Mouse (Mus musculus) liver, embryonic 14.5 days (tissue): Measurements from ENCODE around the gene Dtd1. TPM values are rescaled to one million over a fixed set of nuclear protein-coding genes. Genes with fewer than 3 reads are reported as not detected.

Experiments used
- ATAC-seq: fragments of 200-750 bp; cut with Nextera tagmentation; 2 replicates; pipeline ENCODE4 v1.8.0; 2017; ENCODE audit warnings: moderate number of reproducible peaks, mild to moderate bottlenecking, moderate library complexity; ENCODE audit not compliant: insufficient read depth
- DNase-seq, 3 experiments: peaks; one replicate each; pipeline ENCODE4 v3.0.0-alpha.2; 2012 to 2013; ENCODE audit warnings: low read depth in 3 of 3, low spot score in 3 of 3
- H3K27ac ChIP-seq: fragments of 300-500 bp; sonication (generic); 2 replicates; pipeline ENCODE4 v1.5.1; 2014; ENCODE audit warnings: moderate library complexity, mild to moderate bottlenecking, control low read depth, inconsistent platforms
- H3K27me3 ChIP-seq: fragments of 300-500 bp; sonication (generic); 2 replicates; pipeline ENCODE4 v1.6.1; 2014; ENCODE audit warnings: mild to moderate bottlenecking, low read length, moderate library complexity; ENCODE audit not compliant: control insufficient read depth, insufficient read depth
- H3K36me3 ChIP-seq: fragments of 300-500 bp; sonication (generic); replicated peaks from 2 replicates; pipeline ENCODE4 v1.6.1; 2014; ENCODE audit warnings: low read depth; ENCODE audit not compliant: control insufficient read depth, insufficient read depth
- H3K4me1 ChIP-seq, 2 experiments: fragments of 200-500 bp in 1 of 2; fragments of 300-500 bp in 1 of 2; sonication (generic) in 1 of 2; replicated peaks; 2 replicates each; pipeline ENCODE4 v1.6.1; 2012 to 2014; ENCODE audit warnings: antibody characterized with exemption in 1 of 2, inconsistent platforms in 1 of 2, low read length in 1 of 2; ENCODE audit not compliant: control insufficient read depth in 2 of 2, insufficient read depth in 2 of 2
- H3K4me2 ChIP-seq: fragments of 300-500 bp; sonication (generic); 2 replicates; pipeline ENCODE4 v1.6.1; 2014; ENCODE audit warnings: low read depth, mild to moderate bottlenecking, control low read depth, moderate library complexity
- H3K4me3 ChIP-seq, 2 experiments: fragments of 200-500 bp in 1 of 2; fragments of 300-500 bp in 1 of 2; sonication (generic) in 1 of 2; 2 replicates each; pipeline ENCODE4 v1.5.1; 2012 to 2014; ENCODE audit warnings: low read depth in 2 of 2, low read length in 2 of 2, mild to moderate bottlenecking in 2 of 2, control low read depth in 1 of 2, inconsistent platforms in 1 of 2, moderate library complexity in 1 of 2; ENCODE audit not compliant: insufficient read depth in 1 of 2
- H3K9ac ChIP-seq: fragments of 300-500 bp; sonication (generic); replicated peaks from 2 replicates; pipeline ENCODE4 v1.6.1; 2014; ENCODE audit warnings: mild to moderate bottlenecking, control low read depth, moderate library complexity
- H3K9me3 ChIP-seq: fragments of 300-500 bp; sonication (generic); 2 replicates; pipeline ENCODE4 v1.6.1; 2016; ENCODE audit warnings: low read length, mixed read lengths; ENCODE audit not compliant: control insufficient read depth
- CTCF ChIP-seq: IDR thresholded peaks from 2 replicates; pipeline ENCODE4 v1.5.1; 2016; ENCODE audit warnings: antibody characterized with exemption, low read depth, control low read depth
- EP300 ChIP-seq: IDR thresholded peaks from 2 replicates; pipeline ENCODE4 v1.6.1; 2016; ENCODE audit warnings: antibody characterized with exemption, low read depth
- WGBS: fragments of 180-500 bp; shearing (Covaris S2); extraction: QIAGEN DNeasy Blood & Tissue Kit; methylation state at CpG from one replicate; pipeline ENCODE4 v1.1.7; 2014; ENCODE audit not compliant: insufficient replicate concordance; 5-methylcytosine and 5-hydroxymethylcytosine counted together
- polyA plus RNA-seq, 2 experiments: library from polyadenylated mRNA; depleted of rRNA in 1 of 2; stranded (reverse) in 1 of 2; unstranded in 1 of 2; fragments of >200 nt; fragmentation: Nextera tagmentation in 1 of 2; extraction: Ambion mirVana in 1 of 2; gene quantifications; 2 replicates each; pipeline versions ENCODE4 v1.2.1 to v1.2.3; 2012 to 2014

The Dtd1 gene
- polyA plus RNA-seq, 2 experiments, result 10.6 to 21.0 TPM

GRCm38 (mm10) chr2:144638719-144639118 is 39.0 kb downstream of the Dtd1 start:
- no peak overlapping the region for H3K9ac ChIP-seq
- H3K27me3 ChIP-seq, result no peaks in the 10 kb centered on the region
- H3K9me3 ChIP-seq, result no peaks in the 10 kb centered on the region
- 63% methylated on average over 4 of the region's 4 CpGs for WGBS
- TF ChIP-seq CTCF (peak; percentile 31; the same call in 1 of the 2 replicates), EP300 (no peak)
- no peak for ATAC-seq
- H3K4me1 ChIP-seq, result no peaks in the 10 kb centered on the region
- no peak overlapping the region for H3K27ac ChIP-seq
- H3K4me3 ChIP-seq, result no peak overlapping the region
- H3K4me2 ChIP-seq, result no peak overlapping the region
- no peak for DNase-seq
- no peaks in the 10 kb centered on the region for H3K36me3 ChIP-seq

- Histone ChIP-seq H3K4me3 (no peak overlapping the region), H3K4me1 (no peaks in the 10 kb centered on the region), H3K27me3 (no peaks in the 10 kb centered on the region), H3K36me3 (no peaks in the 10 kb centered on the region), H3K27ac (no peak overlapping the region), H3K9ac (no peak overlapping the region), H3K4me2 (no peak overlapping the region), H3K9me3 (no peaks in the 10 kb centered on the region)
- WGBS, result 64% methylated on average over 7 of the region's 7 CpGs
- no peak for TF ChIP-seq EP300
- no peak for TF ChIP-seq CTCF
- DNase-seq (no peak), ATAC-seq (no peak)
Measured at GRCm38 (mm10) chr2:144640101-144640500, 40.4 kb downstream of the Dtd1 start.

GRCm38 (mm10) chr2:144641991-144642390 is 42.3 kb downstream of the Dtd1 start:
- Histone ChIP-seq H3K27ac (no peak overlapping the region), H3K36me3 (no peaks in the 10 kb centered on the region), H3K27me3 (no peaks in the 10 kb centered on the region), H3K4me1 (no peaks in the 10 kb centered on the region), H3K9me3 (no peaks in the 10 kb centered on the region), H3K9ac (no peak overlapping the region), H3K4me2 (no peak overlapping the region), H3K4me3 (no peak overlapping the region)
- DNase-seq, result no peak
- no peak for ATAC-seq
- WGBS, result 46% methylated on average over 4 of the region's 4 CpGs
- TF ChIP-seq EP300, result no peak
- TF ChIP-seq CTCF, result no peak

- WGBS, result 76% methylated on average over 10 of the region's 10 CpGs
- no peaks in the 10 kb centered on the region for H3K36me3 ChIP-seq
- DNase-seq (no peak), ATAC-seq (no peak)
- no peak overlapping the region for H3K4me3 ChIP-seq
- no peaks in the 10 kb centered on the region for H3K9me3 ChIP-seq
- no peaks in the 10 kb centered on the region for H3K4me1 ChIP-seq
- no peak overlapping the region for H3K4me2 ChIP-seq
- no peak overlapping the region for H3K9ac ChIP-seq
- no peaks in the 10 kb centered on the region for H3K27me3 ChIP-seq
- TF ChIP-seq CTCF, result no peak
- TF ChIP-seq EP300, result no peak
- no peak overlapping the region for H3K27ac ChIP-seq
Measured at GRCm38 (mm10) chr2:144646360-144646759, 46.7 kb downstream of the Dtd1 start.

- TF ChIP-seq CTCF, result no peak
- no peak for TF ChIP-seq EP300
- 71% methylated on average over 4 of the region's 4 CpGs for WGBS
Measured at GRCm38 (mm10) chr2:144647151-144647550, 47.5 kb downstream of the Dtd1 start.

GRCm38 (mm10) chr2:144649960-144650359 is 50.3 kb downstream of the Dtd1 start:
- H3K27ac ChIP-seq, result no peak overlapping the region
- DNase-seq (no peak), ATAC-seq (no peak)
- H3K4me1 ChIP-seq, result no peaks in the 10 kb centered on the region
- 77% methylated on average over 1 of the region's 1 CpGs for WGBS
- no peaks in the 10 kb centered on the region for H3K27me3 ChIP-seq
- H3K9me3 ChIP-seq, result no peaks in the 10 kb centered on the region
- no peak overlapping the region for H3K9ac ChIP-seq
- TF ChIP-seq EP300 (no peak), CTCF (no peak)
- H3K4me3 ChIP-seq, result no peak overlapping the region
- no peak overlapping the region for H3K4me2 ChIP-seq
- H3K36me3 ChIP-seq, result no peaks in the 10 kb centered on the region

More at GRCm38 (mm10) chr2:144647151-144647550, 47.5 kb downstream of the Dtd1 start:
- Histone ChIP-seq H3K27ac (no peak overlapping the region), H3K36me3 (no peaks in the 10 kb centered on the region), H3K27me3 (no peaks in the 10 kb centered on the region), H3K9me3 (no peaks in the 10 kb centered on the region), H3K4me2 (no peak overlapping the region), H3K4me3 (no peak overlapping the region), H3K4me1 (no peaks in the 10 kb centered on the region), H3K9ac (no peak overlapping the region)
- DNase-seq, result no peak
- ATAC-seq, result no peak
